Comparison of ENCODE assay signal across 8 mouse cellular contexts in genomic region chr7:132638446-132639087, GRCm38 (mm10). TPM values are rescaled to one million over a fixed set of nuclear protein-coding genes. Genes with fewer than 3 reads are reported as not detected.
DNase-seq lines count a peak whose midpoint lies in the region; ATAC-seq lines count a peak whose summit lies in the region.

No protein-coding gene starts in this region.

- H3K27me3 ChIP-seq in hindbrain, embryonic 10.5 days (ENCODE audit: insufficient read depth, poor library complexity, severe bottlenecking), result peaks cover 67% of the 10 kb centered on the region
- H3K27me3 ChIP-seq in limb, embryonic 11.5 days (ENCODE audit: control insufficient read depth, insufficient read depth, low read length), result no peaks in the 10 kb centered on the region
- no peaks in the 10 kb centered on the region; the same call in 1 of the 2 replicates for H3K27me3 ChIP-seq in midbrain, embryonic 15.5 days (replicated peaks)

- peak; percentile 39 to 52 for DNase-seq in left cerebral cortex, adult 18-20 months (ENCODE audit: low spot score in 2 of 2)
- no peak for DNase-seq in left cerebral cortex, postnatal 36 days (ENCODE audit: low spot score in 2 of 2)
- DNase-seq in T-cell, adult 2 months (ENCODE audit: low spot score), result peak; percentile 35
- peak; percentile 83 for DNase-seq in embryo, embryonic 10 days (ENCODE audit: low spot score)
- DNase-seq in hindbrain, embryonic 10.5 days (ENCODE audit: low spot score), result peak; percentile 51
- DNase-seq in limb, embryonic 11.5 days (ENCODE audit: low spot score), result peak; percentile 65
- no peak for DNase-seq in right cerebral cortex, postnatal 14 days

- H3K4me3 ChIP-seq in hindbrain, embryonic 10.5 days, result no peak overlapping the region
- no peak overlapping the region for H3K4me3 ChIP-seq in limb, embryonic 11.5 days (ENCODE audit: low read depth, low read length)
- no peak overlapping the region for H3K4me3 ChIP-seq in midbrain, embryonic 15.5 days

- intact Hi-C loops in left cerebral cortex, postnatal 36 days (cut with DNase I), result loop anchor here (5.0 kb wide), 2 partner anchors 61 to 411 kb away; partner anchors contain the start of gene Oat

- H3K36me3 ChIP-seq in hindbrain, embryonic 10.5 days, result no peaks in the 10 kb centered on the region
- H3K36me3 ChIP-seq in limb, embryonic 11.5 days (ENCODE audit: control insufficient read depth, insufficient read depth, low read length), result no peaks in the 10 kb centered on the region
- H3K36me3 ChIP-seq in midbrain, embryonic 15.5 days (replicated peaks), result no peaks in the 10 kb centered on the region

- H3K4me2 ChIP-seq in limb, embryonic 11.5 days (ENCODE audit: low read depth, severe bottlenecking), result no peak overlapping the region
- no peak overlapping the region for H3K4me2 ChIP-seq in midbrain, embryonic 15.5 days

- WGBS in hindbrain, embryonic 10.5 days, result 64% methylated on average over 12 of the region's 12 CpGs
- 69% methylated on average over 12 of the region's 12 CpGs for WGBS in limb, embryonic 11.5 days
- WGBS in midbrain, embryonic 15.5 days, result 65% methylated on average over 12 of the region's 12 CpGs

- peak; percentile 72; the same call in 1 of the 2 replicates for ATAC-seq in limb, embryonic 11.5 days (ENCODE audit: insufficient number of reproducible peaks, low FRiP score, low TSS enrichment, low read depth)
- ATAC-seq in midbrain, embryonic 15.5 days (replicated peaks), result 0 out of 2 replicates have a peak, but pooled peaks have one; percentile 54

- H3K9ac ChIP-seq in limb, embryonic 11.5 days (ENCODE audit: low read length), result no peak overlapping the region
- H3K9ac ChIP-seq in midbrain, embryonic 15.5 days, result no peak overlapping the region

- H3K9me3 ChIP-seq in hindbrain, embryonic 10.5 days, result no peaks in the 10 kb centered on the region
- no peaks in the 10 kb centered on the region for H3K9me3 ChIP-seq in limb, embryonic 11.5 days (ENCODE audit: control insufficient read depth, low read length)
- no peaks in the 10 kb centered on the region for H3K9me3 ChIP-seq in midbrain, embryonic 15.5 days

- peaks cover 34% of the 10 kb centered on the region for H3K4me1 ChIP-seq in hindbrain, embryonic 10.5 days (replicated peaks)
- H3K4me1 ChIP-seq in limb, embryonic 11.5 days (ENCODE audit: control insufficient read depth, insufficient read depth, low read length), result peaks cover 3% of the 10 kb centered on the region
- H3K4me1 ChIP-seq in midbrain, embryonic 15.5 days, result peaks cover 9% of the 10 kb centered on the region; the same call in 1 of the 2 replicates

- 0 out of 2 replicates have a peak overlapping the region, but pooled peaks have one; percentile 40 for H3K27ac ChIP-seq in hindbrain, embryonic 10.5 days
- H3K27ac ChIP-seq in limb, embryonic 11.5 days (replicated peaks; ENCODE audit: low read depth, low read length), result no peak overlapping the region
- H3K27ac ChIP-seq in midbrain, embryonic 15.5 days, result no peak overlapping the region

RNA-seq across cellular contexts. Expression of gene Lhpp, which starts 28.1 kb away (rescaled TPM):
- total RNA-seq in left cerebral cortex, adult 18-20 months (2021), result 10 to 100 TPM; 15.0 to 16.4 TPM
- total RNA-seq in left cerebral cortex, postnatal 36 days (2021), result 10 to 100 TPM; 16.5 to 18.3 TPM
- 18.0 and 18.9 TPM in 2 replicates for polyA plus RNA-seq in hindbrain, embryonic 10.5 days (2016; fragmentation: Nextera tagmentation; extraction: Ambion mirVana)
- polyA plus RNA-seq in limb, embryonic 11.5 days (2014; fragmentation: Nextera tagmentation; extraction: Ambion mirVana), result 20.6 and 22.4 TPM in 2 replicates
- polyA plus RNA-seq in midbrain, embryonic 15.5 days (2015; fragmentation: Nextera tagmentation; extraction: Ambion mirVana), result 38.3 and 39.4 TPM in 2 replicates

RNA-seq across cellular contexts. Expression of gene Nkx1-2, which starts 39.1 kb away (rescaled TPM):
- total RNA-seq in left cerebral cortex, adult 18-20 months (2021), result under 1 TPM in 1 of 2 experiments, not detected in 1; 0.14 TPM
- under 1 TPM in 1 of 2 experiments, not detected in 1; 0.10 TPM for total RNA-seq in left cerebral cortex, postnatal 36 days (2021)
- polyA plus RNA-seq in hindbrain, embryonic 10.5 days (2016; fragmentation: Nextera tagmentation; extraction: Ambion mirVana), result 1.1 and 1.3 TPM in 2 replicates
- polyA plus RNA-seq in limb, embryonic 11.5 days (2014; fragmentation: Nextera tagmentation; extraction: Ambion mirVana), result 0.04 and 0.09 TPM in 2 replicates
- polyA plus RNA-seq in midbrain, embryonic 15.5 days (2015; fragmentation: Nextera tagmentation; extraction: Ambion mirVana), result 0.70 and 1.2 TPM in 2 replicates

Comparison
In these comparisons a context has a peak if more than half of its experiments do, and no peak if none do; other contexts are left out.
1. DNase-seq: peak in left cerebral cortex, adult 18-20 months (2 of 2), T-cell, adult 2 months (single experiment), embryo, embryonic 10 days (single experiment), hindbrain, embryonic 10.5 days (single experiment) and limb, embryonic 11.5 days (single experiment); none in left cerebral cortex, postnatal 36 days (0 of 2) and right cerebral cortex, postnatal 14 days (single experiment).